Comparison of ENCODE assay signal across 8 mouse cellular contexts in the genomic region with DNA sequence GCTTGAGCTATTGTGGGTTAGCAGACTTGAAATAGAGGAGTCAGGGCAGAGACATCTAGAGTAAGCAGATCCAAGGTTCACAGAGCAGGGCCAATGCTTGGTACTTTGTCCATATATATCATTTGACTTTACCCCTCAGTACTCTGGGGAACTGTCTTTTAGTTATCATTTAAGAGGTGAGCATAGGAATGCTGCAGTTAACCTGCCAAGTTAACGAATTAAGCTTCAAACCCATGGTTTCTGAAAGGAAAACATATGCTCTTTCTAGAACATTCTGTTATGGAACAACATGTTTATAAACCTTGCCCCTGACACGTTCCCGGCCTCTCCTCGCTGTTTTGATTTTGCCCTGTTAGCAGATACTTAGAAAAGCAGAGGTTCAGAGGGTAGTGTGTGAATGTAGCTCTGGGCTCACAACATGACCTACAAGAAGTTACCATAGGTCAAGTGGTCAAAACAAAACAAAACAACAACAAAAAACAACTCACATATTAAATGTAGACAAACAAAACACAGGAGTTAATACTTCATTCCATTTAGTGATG. TPM values are rescaled to one million over a fixed set of nuclear protein-coding genes. Genes with fewer than 3 reads are reported as not detected.
DNase-seq lines count a peak whose midpoint lies in the region; ATAC-seq and TF ChIP-seq lines count a peak whose summit lies in the region.

No protein-coding gene starts in this region.

- DNase-seq in heart, postnatal 25 days (ENCODE audit: low spot score), result no peak
- no peak for DNase-seq in ES-E14 (ENCODE audit: low read depth, low spot score)
- no peak for DNase-seq in hindbrain, embryonic 10.5 days (ENCODE audit: low spot score)
- DNase-seq in midbrain, embryonic 10.5 days (ENCODE audit: low spot score), result no peak
- no peak for DNase-seq in spleen, postnatal 14 days (ENCODE audit: low spot score in 2 of 2)
- DNase-seq in retina, embryonic 14.5 days (ENCODE audit: low spot score), result no peak
- no peak for DNase-seq in embryo, embryonic 11 days

- H3K27ac ChIP-seq in heart, embryonic 15.5 days, result peak overlapping the region; percentile 71
- H3K27ac ChIP-seq in ES-E14 (ENCODE audit: insufficient read depth, low read depth, low read length, poor library complexity, severe bottlenecking), result no peak overlapping the region
- H3K27ac ChIP-seq in hindbrain, embryonic 10.5 days, result peak overlapping the region; percentile 94
- H3K27ac ChIP-seq in midbrain, embryonic 10.5 days (replicated peaks), result peak overlapping the region; percentile 94

- H3K9ac ChIP-seq in heart, embryonic 15.5 days, result peak overlapping the region; percentile 69
- peak overlapping the region; percentile 86; the same call in 1 of the 2 replicates for H3K9ac ChIP-seq in ES-E14 (ENCODE audit: insufficient read depth, low read depth, low read length, poor library complexity, severe bottlenecking)

- in situ Hi-C loops in ES-E14 (cut with MboI; ENCODE audit: low sequenced_read_pairs in 2 of 2, unreplicated experiment in 2 of 2), result no loop called here

- intact Hi-C loops in heart, postnatal 25 days (cut with DNase I), result no loop called here

- no peaks in the 10 kb centered on the region for H3K36me3 ChIP-seq in heart, embryonic 15.5 days
- no peaks in the 10 kb centered on the region for H3K36me3 ChIP-seq in ES-E14 (ENCODE audit: control insufficient read depth, insufficient read depth, low read length, poor library complexity, severe bottlenecking)
- no peaks in the 10 kb centered on the region for H3K36me3 ChIP-seq in hindbrain, embryonic 10.5 days
- no peaks in the 10 kb centered on the region for H3K36me3 ChIP-seq in midbrain, embryonic 10.5 days

- 83% methylated on average over 4 of the region's 4 CpGs for WGBS in heart, embryonic 15.5 days
- WGBS in hindbrain, embryonic 10.5 days, result 87% methylated on average over 4 of the region's 4 CpGs
- WGBS in midbrain, embryonic 10.5 days, result 91% methylated on average over 4 of the region's 4 CpGs

- peak overlapping the region; percentile 77 for H3K4me2 ChIP-seq in heart, embryonic 15.5 days

- H3K9me3 ChIP-seq in heart, embryonic 15.5 days (replicated peaks), result no peaks in the 10 kb centered on the region
- H3K9me3 ChIP-seq in ES-E14 (ENCODE audit: control insufficient read depth, insufficient read depth, low read depth, low read length), result no peaks in the 10 kb centered on the region
- H3K9me3 ChIP-seq in hindbrain, embryonic 10.5 days, result no peaks in the 10 kb centered on the region
- no peaks in the 10 kb centered on the region for H3K9me3 ChIP-seq in midbrain, embryonic 10.5 days (replicated peaks)

- H3K4me1 ChIP-seq in heart, embryonic 15.5 days (replicated peaks), result peaks cover 16% of the 10 kb centered on the region; the same call in 1 of the 2 replicates
- H3K4me1 ChIP-seq in ES-E14 (ENCODE audit: control insufficient read depth in 2 of 2, insufficient read depth in 2 of 2, low read length in 2 of 2, poor library complexity in 1 of 2), result peaks cover 2 to 3% of the 10 kb centered on the region in 2 experiments; a peak in 1 of 4 replicates
- peaks cover 24% of the 10 kb centered on the region for H3K4me1 ChIP-seq in hindbrain, embryonic 10.5 days (replicated peaks)
- H3K4me1 ChIP-seq in midbrain, embryonic 10.5 days, result peaks cover 27% of the 10 kb centered on the region

- H3K4me3 ChIP-seq in heart, embryonic 15.5 days, result peak overlapping the region; percentile 59
- peak overlapping the region; percentile 77 to 78 for H3K4me3 ChIP-seq in ES-E14 (ENCODE audit: insufficient read depth in 1 of 2, low read depth in 1 of 2, low read length in 2 of 2, poor library complexity in 1 of 2, severe bottlenecking in 1 of 2)
- H3K4me3 ChIP-seq in hindbrain, embryonic 10.5 days, result peak overlapping the region; percentile 75
- peak overlapping the region; percentile 73 for H3K4me3 ChIP-seq in midbrain, embryonic 10.5 days

- ATAC-seq in heart, embryonic 15.5 days (replicated peaks; ENCODE audit: insufficient number of reproducible peaks, insufficient read depth, low FRiP score, low read depth), result no peak

- no peaks in the 10 kb centered on the region for H3K27me3 ChIP-seq in heart, embryonic 15.5 days
- H3K27me3 ChIP-seq in hindbrain, embryonic 10.5 days (ENCODE audit: insufficient read depth, poor library complexity, severe bottlenecking), result no peaks in the 10 kb centered on the region
- H3K27me3 ChIP-seq in midbrain, embryonic 10.5 days (ENCODE audit: low read depth, poor library complexity, severe bottlenecking), result no peaks in the 10 kb centered on the region

TF ChIP-seq in ES-E14, 5 proteins besides CTCF, POLR2A, EP300 and RAD21:
- no peak for TF ChIP-seq ZC3H11A (IDR thresholded peaks at IDR 0.05; ENCODE audit: borderline replicate concordance, low read depth, low read length)
- no peak for TF ChIP-seq CHD2 (IDR thresholded peaks at IDR 0.05; ENCODE audit: low read depth, low read length)
- no peak for TF ChIP-seq ZNF384 (IDR thresholded peaks at IDR 0.05; ENCODE audit: low read depth, low read length)
- TF ChIP-seq MAFK (IDR thresholded peaks at IDR 0.05; ENCODE audit: insufficient read depth, low read depth, low read length), result no peak
- no peak for TF ChIP-seq HCFC1 (IDR thresholded peaks at IDR 0.05; ENCODE audit: borderline replicate concordance, insufficient read depth, low read length)

RNA-seq across cellular contexts. Expression of a gene that starts 1.0 kb away (rescaled TPM):
- 16.5 TPM in 2 replicates for polyA plus RNA-seq in heart, embryonic 15.5 days (2015; fragmentation: Nextera tagmentation; extraction: Ambion mirVana)
- total RNA-seq in heart, postnatal 25 days (2021), result 1 to 10 TPM; 7.2 to 7.6 TPM
- total RNA-seq in ES-E14 (2012; rRNA removed), result 26.1 and 32.2 TPM in 2 replicates
- 17.3 and 19.9 TPM in 2 replicates for polyA plus RNA-seq in hindbrain, embryonic 10.5 days (2016; fragmentation: Nextera tagmentation; extraction: Ambion mirVana)
- polyA plus RNA-seq in midbrain, embryonic 10.5 days (2016; fragmentation: Nextera tagmentation; extraction: Ambion mirVana), result 17.0 and 19.7 TPM in 2 replicates
